Mouse (Mus musculus): ENCODE measurements around the gene Arhgap27. TPM values are rescaled to one million over a fixed set of nuclear protein-coding genes. Genes with fewer than 3 reads are reported as not detected.
A peak's percentile ranks its signal among the peaks of the same experiment; 100 is the strongest.

Arhgap27 gene
- total and polyA plus RNA-seq, 2 experiments from 2014 or later: 4.8 to 5.6 TPM

GRCm38 (mm10) chr11:103288291-103288963 is 75.1 kb downstream of the Arhgap27 start:
- no peak for ATAC-seq
- no peaks in the 10 kb centered on the region for H3K36me3 ChIP-seq (ENCODE audit: insufficient read depth)
- no peak overlapping the region for H3K9ac ChIP-seq
- no peak overlapping the region for H3K4me3 ChIP-seq (ENCODE audit: low read depth, low read length)
- no peak overlapping the region for H3K4me2 ChIP-seq (ENCODE audit: low read depth)
- no peak overlapping the region for H3K27ac ChIP-seq (ENCODE audit: low read depth, low read length)
- no peak for TF ChIP-seq CTCF (IDR thresholded peaks at IDR 0.05; ENCODE audit: low read depth)
- WGBS: 70% methylated on average over 16 of the region's 16 CpGs
- no peaks in the 10 kb centered on the region for H3K9me3 ChIP-seq (ENCODE audit: low read length)
- no peaks in the 10 kb centered on the region for H3K27me3 ChIP-seq (ENCODE audit: insufficient read depth, low read length)
- H3K4me1 ChIP-seq (ENCODE audit: insufficient read depth): 0 out of 2 replicates have a peak, but pooled peaks cover 3% of the 10 kb centered on the region
- no peak for DNase-seq

GRCm38 (mm10) chr11:103286910-103287309 is 76.6 kb downstream of the Arhgap27 start:
- no peak for ATAC-seq
- H3K9ac ChIP-seq: no peak overlapping the region
- 94% methylated on average over 5 of the region's 5 CpGs for WGBS
- no peaks in the 10 kb centered on the region for H3K9me3 ChIP-seq (ENCODE audit: low read length)
- H3K4me1 ChIP-seq (ENCODE audit: insufficient read depth): no peaks in the 10 kb centered on the region
- no peaks in the 10 kb centered on the region for H3K27me3 ChIP-seq (ENCODE audit: insufficient read depth, low read length)
- no peak for DNase-seq
- no peak overlapping the region for H3K4me3 ChIP-seq (ENCODE audit: low read depth, low read length)
- no peak overlapping the region for H3K4me2 ChIP-seq (ENCODE audit: low read depth)
- H3K36me3 ChIP-seq (ENCODE audit: insufficient read depth): no peaks in the 10 kb centered on the region
- no peak overlapping the region for H3K27ac ChIP-seq (ENCODE audit: low read depth, low read length)
- TF ChIP-seq CTCF (IDR thresholded peaks at IDR 0.05; ENCODE audit: low read depth): no peak

GRCm38 (mm10) chr11:103285951-103286350 is 77.5 kb downstream of the Arhgap27 start:
- Histone ChIP-seq H3K4me2 (ENCODE audit: low read depth) (no peak overlapping the region), H3K27me3 (ENCODE audit: insufficient read depth, low read length) (no peaks in the 10 kb centered on the region), H3K4me1 (ENCODE audit: insufficient read depth) (no peaks in the 10 kb centered on the region), H3K27ac (ENCODE audit: low read depth, low read length) (no peak overlapping the region), H3K9me3 (ENCODE audit: low read length) (no peaks in the 10 kb centered on the region), H3K9ac (no peak overlapping the region), H3K4me3 (ENCODE audit: low read depth, low read length) (no peak overlapping the region), H3K36me3 (ENCODE audit: insufficient read depth) (no peaks in the 10 kb centered on the region)
- DNase-seq: no peak
- ATAC-seq: peak; percentile 48; the same call in 1 of the 2 replicates
- 58% methylated on average over 6 of the region's 6 CpGs for WGBS
- no peak for TF ChIP-seq CTCF (IDR thresholded peaks at IDR 0.05; ENCODE audit: low read depth)

- TF ChIP-seq CTCF (IDR thresholded peaks at IDR 0.05; ENCODE audit: low read depth): no peak
- no peaks in the 10 kb centered on the region for H3K4me1 ChIP-seq (ENCODE audit: insufficient read depth)
- no peak overlapping the region for H3K9ac ChIP-seq
- no peaks in the 10 kb centered on the region for H3K36me3 ChIP-seq (ENCODE audit: insufficient read depth)
- no peak for ATAC-seq
- DNase-seq: no peak
- WGBS: 73% methylated on average over 10 of the region's 10 CpGs
- H3K4me2 ChIP-seq (ENCODE audit: low read depth): no peak overlapping the region
- no peak overlapping the region for H3K27ac ChIP-seq (ENCODE audit: low read depth, low read length)
- H3K9me3 ChIP-seq (ENCODE audit: low read length): no peaks in the 10 kb centered on the region
- H3K27me3 ChIP-seq (ENCODE audit: insufficient read depth, low read length): no peaks in the 10 kb centered on the region
- H3K4me3 ChIP-seq (ENCODE audit: low read depth, low read length): no peak overlapping the region
Measured at GRCm38 (mm10) chr11:103285276-103285675, 78.2 kb downstream of the Arhgap27 start.

GRCm38 (mm10) chr11:103281784-103282183 is 81.7 kb downstream of the Arhgap27 start:
- no peaks in the 10 kb centered on the region for H3K9me3 ChIP-seq (ENCODE audit: low read length)
- no peak overlapping the region for H3K4me3 ChIP-seq (ENCODE audit: low read depth, low read length)
- H3K36me3 ChIP-seq (ENCODE audit: insufficient read depth): no peaks in the 10 kb centered on the region
- DNase-seq (no peak), ATAC-seq (no peak)
- 82% methylated on average over 7 of the region's 7 CpGs for WGBS
- H3K27ac ChIP-seq (ENCODE audit: low read depth, low read length): no peak overlapping the region
- H3K27me3 ChIP-seq (ENCODE audit: insufficient read depth, low read length): no peaks in the 10 kb centered on the region
- no peaks in the 10 kb centered on the region for H3K4me1 ChIP-seq (ENCODE audit: insufficient read depth)
- H3K9ac ChIP-seq: no peak overlapping the region
- TF ChIP-seq CTCF (IDR thresholded peaks at IDR 0.05; ENCODE audit: low read depth): no peak
- H3K4me2 ChIP-seq (ENCODE audit: low read depth): no peak overlapping the region

Other genes with a start within 250 kb of the Arhgap27 start
- gene Hexim1, start 247.5 kb downstream of the Arhgap27 start, total RNA-seq (2014; rRNA removed): 19.0 and 20.5 TPM in 2 replicates
- gene Hexim1, start 247.5 kb downstream of the Arhgap27 start, polyA plus RNA-seq (2015; fragmentation: Nextera tagmentation; extraction: Ambion mirVana): 3.7 and 3.9 TPM in 2 replicates
- gene Hexim2, start 231.3 kb downstream of the Arhgap27 start, total RNA-seq (2014; rRNA removed): 30.8 and 47.0 TPM in 2 replicates
- gene Hexim2, start 231.3 kb downstream of the Arhgap27 start, polyA plus RNA-seq (2015; fragmentation: Nextera tagmentation; extraction: Ambion mirVana): 16.5 and 27.9 TPM in 2 replicates
- gene Fmnl1, start 192.6 kb downstream of the Arhgap27 start, total RNA-seq (2014; rRNA removed): 6.5 and 9.4 TPM in 2 replicates
- gene Fmnl1, start 192.6 kb downstream of the Arhgap27 start, polyA plus RNA-seq (2015; fragmentation: Nextera tagmentation; extraction: Ambion mirVana): 4.8 and 7.1 TPM in 2 replicates
- 0.71 TPM in 1 of 2 replicates, not detected in the other for gene 1700023F06Rik, start 155.1 kb downstream of the Arhgap27 start, total RNA-seq (2014; rRNA removed)
- 3.0 and 3.1 TPM in 2 replicates for gene 1700023F06Rik, start 155.1 kb downstream of the Arhgap27 start, polyA plus RNA-seq (2015; fragmentation: Nextera tagmentation; extraction: Ambion mirVana)
- gene Spata32, start 145.3 kb downstream of the Arhgap27 start, total RNA-seq (2014; rRNA removed): 0.57 and 0.62 TPM in 2 replicates
- 0.43 and 0.64 TPM in 2 replicates for gene Spata32, start 145.3 kb downstream of the Arhgap27 start, polyA plus RNA-seq (2015; fragmentation: Nextera tagmentation; extraction: Ambion mirVana)
- 3.2 and 5.8 TPM in 2 replicates for gene Map3k14, start 96.2 kb downstream of the Arhgap27 start, total RNA-seq (2014; rRNA removed)
- gene Map3k14, start 96.2 kb downstream of the Arhgap27 start, polyA plus RNA-seq (2015; fragmentation: Nextera tagmentation; extraction: Ambion mirVana): 0.77 TPM in 2 replicates
- gene Plekhm1, start 49.0 kb upstream of the Arhgap27 start, total RNA-seq (2014; rRNA removed): 4.2 and 7.1 TPM in 2 replicates
- 5.3 and 5.7 TPM in 2 replicates for gene Plekhm1, start 49.0 kb upstream of the Arhgap27 start, polyA plus RNA-seq (2015; fragmentation: Nextera tagmentation; extraction: Ambion mirVana)
- gene Lrrc37a, start 140.9 kb upstream of the Arhgap27 start, total RNA-seq (2014; rRNA removed): not detected in 2 replicates
- gene Lrrc37a, start 140.9 kb upstream of the Arhgap27 start, polyA plus RNA-seq (2015; fragmentation: Nextera tagmentation; extraction: Ambion mirVana): not detected in 2 replicates

Data from forebrain, postnatal 0 days (tissue).